Mouse (Mus musculus): ENCODE data around the gene Cldnd2.

Cldnd2 gene

DNA sequence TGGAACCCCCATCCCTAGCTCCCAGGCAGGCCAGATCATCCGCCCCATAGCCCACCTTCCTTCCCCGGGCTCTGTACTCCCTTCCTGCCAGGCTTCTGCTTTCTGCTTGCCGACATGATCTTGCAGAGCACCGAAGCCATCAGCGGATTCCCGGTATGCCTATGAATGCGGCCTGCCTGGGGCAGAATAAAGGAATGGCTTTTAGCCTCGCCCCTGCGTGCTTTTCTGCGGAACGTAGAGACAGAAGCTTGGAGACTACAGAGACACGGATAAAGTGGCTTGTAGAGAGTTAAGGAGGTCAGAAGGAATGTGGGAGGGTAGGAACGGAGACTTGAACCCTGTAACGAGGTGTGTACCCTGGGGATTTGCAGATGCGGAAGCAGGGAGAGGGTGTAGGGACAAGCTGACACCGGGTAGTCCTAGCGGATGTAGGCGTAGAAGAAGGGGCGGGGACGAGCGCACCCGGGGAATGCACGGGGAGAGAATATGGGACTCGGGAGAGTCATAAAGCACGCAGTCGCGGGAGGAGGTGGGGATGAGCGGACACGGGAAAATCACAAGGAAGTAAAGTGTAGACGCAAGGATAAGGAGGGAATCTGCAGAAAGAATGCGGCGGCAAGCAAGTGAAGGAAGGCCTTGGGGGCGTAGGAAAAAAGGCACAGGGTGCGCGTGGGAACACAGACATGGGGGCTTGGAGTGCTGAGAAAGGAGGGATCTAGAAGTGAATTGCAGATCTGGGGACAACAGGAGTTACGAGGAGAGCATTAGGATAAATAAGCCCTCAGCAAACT lies 2.7 kb downstream of the Cldnd2 start:
- in situ Hi-C loops (cut with MboI; ENCODE audit: unreplicated experiment in 2 of 2), result loop anchor here in 1 of 2 experiments (10.0 kb wide), 1 partner anchor 129 kb away; the partner anchor contains the start of gene Zfp715

DNA sequence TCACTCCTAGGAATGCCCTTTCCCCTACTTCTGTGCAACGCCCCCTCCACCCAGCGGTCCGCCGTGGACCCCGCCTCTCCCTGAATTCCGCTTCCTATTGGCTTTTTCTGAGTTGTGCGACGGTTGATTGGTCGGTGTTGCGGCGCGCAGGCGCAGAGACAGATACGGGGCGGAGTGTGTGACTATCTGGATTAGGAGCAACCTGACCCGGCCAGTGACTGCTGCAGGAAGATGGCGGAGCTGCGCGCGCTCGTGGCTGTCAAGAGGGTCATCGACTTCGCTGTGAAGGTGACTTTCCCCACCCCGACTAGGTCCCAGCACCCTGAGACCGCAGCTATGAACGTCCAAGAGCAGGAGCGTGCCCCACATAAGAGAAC lies 3.3 kb downstream of the Cldnd2 start, which contains the start of the genes Etfb and Gm45233:
Gene Etfb, plus strand, starts transcription at position 167 of the 377 bp plus-strand sequence.
Gene Gm45233, plus strand, starts transcription at position 212 of the 377 bp plus-strand sequence.
- in situ Hi-C loops (cut with MboI; ENCODE audit: unreplicated experiment in 2 of 2), result loop anchor here in 1 of 2 experiments (10.0 kb wide), 1 partner anchor 129 kb away; the partner anchor contains the start of gene Zfp715

DNA sequence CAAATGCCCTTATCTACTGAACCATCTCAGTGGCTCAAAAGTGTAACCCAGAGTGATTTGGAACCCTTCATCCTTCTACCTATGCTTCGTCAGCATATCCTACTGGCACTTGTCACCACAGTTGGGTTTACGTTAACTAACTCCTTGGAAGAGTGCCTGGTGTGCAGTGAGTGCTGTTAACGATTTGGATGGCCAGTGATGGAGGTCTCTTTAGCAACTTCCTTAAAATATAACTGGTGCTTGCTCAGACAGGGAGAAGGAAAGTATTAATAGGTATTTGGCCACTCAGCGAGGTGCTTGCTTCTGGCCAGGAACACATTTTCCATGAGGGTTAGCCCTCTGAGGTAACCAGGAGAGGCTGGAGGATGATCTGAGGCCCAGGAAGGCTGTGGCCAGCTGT lies 7.2 kb downstream of the Cldnd2 start:
- in situ Hi-C loops (cut with MboI; ENCODE audit: unreplicated experiment in 2 of 2), result loop anchor here in 1 of 2 experiments (10.0 kb wide), 1 partner anchor 133 kb away; the partner anchor contains the start of gene Zfp715

DNA sequence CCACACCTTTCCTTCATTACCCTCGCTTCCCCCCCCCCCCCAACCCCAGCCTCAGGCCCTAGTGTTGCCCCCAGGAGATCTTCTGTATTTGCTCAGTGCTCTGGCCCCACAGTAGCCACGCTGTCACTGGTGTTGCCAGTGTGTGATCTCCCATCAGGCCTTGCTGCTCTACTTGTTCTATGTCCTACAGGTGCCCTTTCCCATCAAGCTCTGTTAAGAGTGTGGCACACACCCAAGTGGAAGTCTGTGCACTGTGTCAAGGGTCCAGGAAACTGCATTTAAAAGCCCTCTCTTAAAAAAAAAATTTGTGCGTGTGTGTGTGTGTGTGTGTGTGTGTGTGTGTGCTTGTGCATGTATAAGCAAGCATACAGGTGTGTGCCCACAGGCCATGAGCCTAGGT lies 7.7 kb downstream of the Cldnd2 start:
- in situ Hi-C loops (cut with MboI; ENCODE audit: unreplicated experiment in 2 of 2), result loop anchor here in 1 of 2 experiments (10.0 kb wide), 1 partner anchor 133 kb away; the partner anchor contains the start of gene Zfp715

DNA sequence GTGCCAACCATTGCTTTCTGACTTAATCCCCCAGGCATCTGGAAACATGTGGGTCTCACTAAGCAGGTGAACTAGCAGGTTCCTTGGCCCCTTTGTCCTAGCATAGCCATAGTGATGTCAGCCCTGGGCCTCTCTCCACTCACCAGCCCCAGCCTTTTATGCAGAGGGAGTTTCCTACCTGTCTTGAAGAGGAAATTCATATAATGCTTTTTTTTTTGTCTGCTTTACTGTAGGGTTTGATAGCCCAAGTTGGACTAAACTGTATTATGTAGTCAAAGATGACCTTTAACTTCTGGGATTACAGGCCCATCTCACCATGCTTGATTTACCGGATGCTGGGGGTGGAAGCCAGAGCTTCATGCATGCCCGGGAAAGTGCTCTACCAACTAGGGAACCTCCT lies 9.2 kb downstream of the Cldnd2 start:
- in situ Hi-C loops (cut with MboI; ENCODE audit: unreplicated experiment in 2 of 2), result loop anchor here in 1 of 2 experiments (10.0 kb wide), 1 partner anchor 135 kb away; the partner anchor contains the start of gene Zfp715

DNA sequence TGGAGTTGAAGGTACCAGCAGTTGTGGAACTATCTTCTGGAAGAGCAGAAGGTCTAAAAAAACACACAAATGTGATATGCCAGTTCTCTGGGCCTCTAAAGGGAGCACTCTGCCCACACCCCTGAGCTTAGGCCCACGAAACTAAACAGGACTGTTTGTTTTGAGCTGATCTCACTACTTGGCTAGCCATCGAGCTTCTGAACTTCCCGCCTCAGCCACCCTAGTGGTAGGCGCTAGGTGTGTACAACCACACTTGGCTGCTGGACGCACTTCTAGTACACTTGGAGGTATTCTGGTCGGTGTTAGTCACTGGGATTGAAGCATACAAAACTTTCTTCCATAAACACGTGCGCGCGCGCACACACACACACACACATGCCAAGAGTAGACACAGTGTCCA lies 11.1 kb downstream of the Cldnd2 start:
- in situ Hi-C loops (cut with MboI; ENCODE audit: unreplicated experiment in 2 of 2), result no loop called here

DNA sequence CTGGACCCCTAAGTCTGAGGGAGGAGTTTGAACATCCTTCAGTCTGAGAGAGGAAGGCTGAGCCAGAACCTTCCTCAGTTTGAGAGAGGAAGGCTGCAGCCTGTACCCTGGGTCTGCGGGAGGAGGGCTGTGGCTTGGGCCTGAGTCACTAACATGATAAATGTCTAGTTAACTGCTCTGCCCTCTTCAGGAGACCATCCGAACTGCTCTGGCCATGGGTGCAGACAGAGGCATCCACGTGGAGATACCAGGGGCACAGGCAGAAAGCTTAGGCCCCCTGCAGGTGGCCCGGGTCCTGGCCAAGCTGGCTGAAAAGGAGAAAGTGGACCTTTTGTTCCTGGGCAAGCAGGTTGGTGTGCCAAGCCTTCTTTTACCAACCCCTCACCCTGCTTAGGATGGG lies 12.0 kb downstream of the Cldnd2 start:
- in situ Hi-C loops (cut with MboI; ENCODE audit: unreplicated experiment in 2 of 2), result no loop called here

DNA sequence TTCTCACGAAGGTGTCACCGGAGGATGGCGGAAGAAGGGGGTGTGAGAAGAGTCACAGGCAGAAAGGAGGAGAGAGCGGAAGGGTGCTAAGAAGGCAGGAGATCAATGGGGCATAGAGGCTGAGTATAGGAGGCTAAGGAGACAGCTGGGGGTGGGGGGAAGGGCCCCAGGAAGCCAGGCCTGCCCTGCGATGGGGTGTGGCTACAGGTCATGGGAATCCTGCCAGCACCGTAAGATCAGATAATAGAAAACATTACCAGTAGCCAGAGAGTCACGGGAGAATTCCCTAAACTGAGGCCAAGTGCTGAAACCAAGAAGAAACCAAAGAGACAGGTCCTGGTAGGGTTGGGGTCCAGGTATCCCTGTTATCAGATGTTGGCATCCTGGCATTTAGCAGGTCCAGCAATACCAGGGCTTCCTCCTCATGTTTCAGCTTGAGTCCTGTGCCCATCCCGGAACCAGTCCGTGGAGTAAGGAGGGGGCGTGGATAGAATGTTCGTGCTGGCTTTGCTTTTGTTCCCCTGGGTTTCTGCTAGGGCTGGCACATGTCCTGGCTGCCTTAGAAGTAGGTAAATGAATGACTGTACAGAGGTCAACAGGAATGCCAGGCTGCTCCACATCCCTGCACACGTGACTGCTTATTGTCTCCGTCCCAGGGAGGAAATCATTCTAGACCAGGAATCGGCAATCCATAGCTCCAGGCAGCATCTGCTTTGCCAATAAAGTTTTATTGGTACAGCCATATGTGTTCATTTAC lies 13.2 kb downstream of the Cldnd2 start:
- in situ Hi-C loops (cut with MboI; ENCODE audit: unreplicated experiment in 2 of 2), result no loop called here

DNA sequence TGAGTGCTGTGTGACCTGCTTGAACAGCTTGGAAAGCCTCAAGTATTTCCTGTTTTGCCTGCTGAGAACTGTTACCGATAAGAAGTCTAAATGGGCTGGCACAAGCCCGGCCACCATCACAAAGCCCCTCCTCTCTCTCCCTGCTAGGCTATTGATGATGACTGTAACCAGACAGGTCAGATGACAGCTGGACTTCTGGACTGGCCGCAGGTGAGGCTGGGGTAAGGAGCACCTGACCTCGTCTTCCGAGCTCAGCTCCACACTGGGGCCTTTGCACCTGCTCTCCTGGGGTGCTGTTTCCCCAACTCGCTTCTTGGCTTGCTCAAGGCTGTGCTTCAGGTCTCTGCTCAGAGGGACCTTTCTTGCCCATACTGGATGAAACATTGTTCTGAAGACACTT lies 13.8 kb downstream of the Cldnd2 start:
- in situ Hi-C loops (cut with MboI; ENCODE audit: unreplicated experiment in 2 of 2), result no loop called here

DNA sequence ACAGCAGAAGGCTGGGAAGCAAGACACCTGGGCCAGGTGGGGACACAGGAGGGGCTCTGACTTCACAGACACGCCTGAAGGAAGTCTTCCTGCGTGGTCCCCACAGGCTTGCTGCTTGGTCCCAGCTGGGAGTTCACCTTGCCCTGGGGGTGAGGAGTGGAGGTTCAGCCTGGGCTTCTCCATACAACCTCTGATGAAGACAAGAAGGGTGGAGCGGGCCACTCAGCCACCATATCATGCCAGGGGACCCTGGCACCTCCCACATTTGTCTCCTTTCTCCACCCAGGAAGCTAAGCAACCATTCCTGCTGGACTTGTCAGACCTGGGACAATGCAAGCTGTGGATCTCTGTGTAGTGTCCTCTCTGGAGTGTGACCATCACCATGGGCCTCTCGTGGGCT lies 22.3 kb downstream of the Cldnd2 start, which contains the start of gene Vsig10l:
Gene Vsig10l, plus strand, starts transcription at position 301 of the 400 bp plus-strand sequence.
- in situ Hi-C loops (cut with MboI; ENCODE audit: unreplicated experiment in 2 of 2), result loop anchor here (5.0 to 10.0 kb wide), 4 partner anchors 36 to 478 kb away; partner anchors contain the start of genes Siglecf (in 2 of the 2) and Lim2 (in 1 of the 2)

DNA sequence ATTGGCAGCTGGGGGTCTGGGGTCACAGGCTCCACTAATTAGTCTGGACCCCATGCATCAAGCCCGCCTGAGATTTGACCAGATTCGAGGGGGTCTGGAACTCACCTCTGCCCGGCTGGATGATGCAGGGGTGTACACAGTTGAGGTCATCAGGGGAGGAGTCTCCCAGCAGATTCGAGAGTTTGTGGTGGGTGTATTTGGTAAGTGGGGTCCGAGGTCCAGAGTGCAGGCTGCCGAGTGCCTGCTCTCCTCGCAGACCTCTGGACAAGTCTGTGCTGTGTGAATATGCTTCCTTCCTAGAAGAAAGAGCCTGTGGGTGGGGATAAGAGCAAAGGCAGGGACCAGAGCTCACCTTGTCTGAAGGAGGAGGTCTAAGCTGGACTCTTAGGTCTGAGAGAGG lies 23.4 kb downstream of the Cldnd2 start:
- in situ Hi-C loops (cut with MboI; ENCODE audit: unreplicated experiment in 2 of 2), result loop anchor here (5.0 to 10.0 kb wide), 4 partner anchors 37 to 479 kb away; partner anchors contain the start of genes Siglecf (in 2 of the 2) and Lim2 (in 1 of the 2)

DNA sequence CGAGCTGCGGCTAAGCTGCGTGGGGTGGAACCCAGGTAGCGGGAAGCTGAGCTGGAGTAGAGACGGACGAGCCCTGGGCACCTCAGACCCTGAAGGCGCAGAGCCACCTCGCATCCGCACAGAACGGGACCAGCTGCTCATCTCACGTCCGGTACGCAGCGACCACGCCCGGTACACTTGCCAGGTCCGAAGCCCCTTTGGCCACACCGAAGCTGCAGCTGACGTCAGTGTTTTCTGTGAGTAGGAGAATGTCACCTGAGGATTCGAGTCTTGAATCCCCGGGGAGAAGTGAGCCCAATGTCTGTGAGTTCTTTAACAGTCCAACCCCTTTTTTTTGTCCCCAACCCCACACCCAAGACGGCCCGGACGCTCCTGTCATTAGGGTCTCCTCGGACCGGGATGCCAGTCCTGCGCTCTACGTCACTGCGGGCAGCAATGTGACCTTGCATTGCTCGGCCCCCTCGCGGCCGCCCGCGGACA lies 24.3 kb downstream of the Cldnd2 start:
- in situ Hi-C loops (cut with MboI; ENCODE audit: unreplicated experiment in 2 of 2), result loop anchor here (5.0 to 10.0 kb wide), 5 partner anchors 38 to 480 kb away; partner anchors contain the start of genes Siglecf (in 2 of the 2) and Lim2 (in 1 of the 2)

DNA sequence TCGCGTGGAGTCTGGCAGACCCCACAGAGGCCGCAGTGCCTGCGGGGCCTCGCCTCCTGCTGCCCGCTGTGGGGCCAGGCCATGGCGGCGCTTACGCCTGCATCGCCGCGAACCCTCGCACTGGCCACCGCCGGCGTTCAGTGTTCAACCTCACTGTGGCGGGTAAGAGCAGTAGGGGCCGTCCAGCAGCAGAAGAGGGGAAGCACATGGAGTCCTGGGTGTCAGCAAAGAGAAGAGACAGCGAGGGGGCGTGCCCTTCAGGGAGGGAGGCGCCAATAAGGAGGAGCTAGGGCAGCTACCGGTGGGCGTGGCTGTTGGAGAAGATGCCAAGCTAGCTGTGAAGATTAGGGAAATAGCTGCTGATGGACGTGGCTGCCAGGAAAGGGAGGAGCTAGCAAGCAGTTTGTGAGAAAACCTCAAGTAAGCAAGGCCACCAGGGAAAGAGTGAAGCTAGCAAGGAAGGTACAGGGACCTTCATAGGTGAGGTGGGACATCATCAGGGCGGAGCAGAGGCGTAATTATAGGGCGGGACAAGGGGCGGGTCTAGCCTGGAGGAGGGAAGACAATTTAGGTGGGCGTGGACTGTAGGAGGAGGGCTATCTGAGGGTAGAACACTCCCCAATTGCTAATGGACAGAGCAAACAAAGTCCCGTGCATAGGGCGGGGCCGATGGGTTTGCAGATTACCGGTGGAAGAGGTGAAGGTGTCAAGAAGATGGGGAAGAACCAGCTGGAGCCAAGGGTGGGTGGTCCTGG lies 24.9 kb downstream of the Cldnd2 start:
- in situ Hi-C loops (cut with MboI; ENCODE audit: unreplicated experiment in 2 of 2), result loop anchor here (5.0 to 10.0 kb wide), 3 partner anchors 183 to 481 kb away; no protein-coding TSS in a partner anchor

DNA sequence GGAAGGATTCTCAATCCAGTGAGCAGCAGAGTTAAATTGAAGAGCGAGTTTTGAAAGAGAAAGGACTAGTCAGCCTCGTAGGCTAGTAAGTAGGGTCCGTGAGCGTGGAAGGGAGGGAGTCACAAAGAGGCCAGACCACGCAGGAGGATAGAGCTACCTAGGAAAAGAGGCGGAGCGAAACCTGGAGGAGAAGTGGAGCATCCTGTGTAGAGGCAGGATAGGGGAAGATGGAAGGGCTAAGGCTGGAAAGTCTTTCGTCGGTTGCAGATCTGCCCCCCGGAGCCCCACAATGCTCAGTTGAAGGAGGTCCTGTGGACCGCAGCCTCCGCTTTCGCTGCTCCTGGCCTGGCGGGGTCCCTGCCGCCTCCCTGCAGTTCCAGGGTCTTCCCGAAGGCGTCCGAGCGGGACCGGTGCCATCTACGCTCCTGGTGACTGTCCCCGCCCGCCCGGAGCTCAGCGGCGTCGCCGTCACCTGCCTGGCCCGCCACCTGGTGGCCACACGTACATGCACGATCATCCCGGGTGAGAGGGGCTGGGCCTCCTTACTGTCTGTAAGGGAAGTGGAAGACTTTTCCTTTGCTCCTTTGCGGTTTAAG lies 25.6 kb downstream of the Cldnd2 start:
- in situ Hi-C loops (cut with MboI; ENCODE audit: unreplicated experiment in 2 of 2), result loop anchor here (5.0 to 10.0 kb wide), 3 partner anchors 184 to 481 kb away; no protein-coding TSS in a partner anchor

DNA sequence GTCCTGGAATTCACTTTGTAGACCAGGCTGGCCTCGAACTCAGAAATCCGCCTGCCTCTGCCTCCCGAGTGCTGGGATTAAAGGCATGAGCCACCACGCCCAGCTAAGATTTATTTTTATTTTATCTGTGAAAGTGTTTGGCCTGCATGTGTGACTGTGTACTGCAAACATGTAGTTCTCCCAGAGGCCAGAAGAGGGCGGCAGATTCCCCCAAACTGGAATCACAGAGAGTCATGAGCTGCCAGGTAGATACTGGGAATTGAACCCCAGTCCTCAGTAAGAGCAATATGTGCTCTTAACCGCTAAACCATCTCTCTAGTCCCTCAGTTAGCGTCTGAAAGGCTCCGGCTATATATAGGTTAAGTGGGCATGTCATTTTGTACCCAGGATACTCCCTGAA lies 29.8 kb downstream of the Cldnd2 start:
- in situ Hi-C loops (cut with MboI; ENCODE audit: unreplicated experiment in 2 of 2), result loop anchor here in 1 of 2 experiments (5.0 kb wide), 1 partner anchor 417 kb away; no protein-coding TSS in a partner anchor

DNA sequence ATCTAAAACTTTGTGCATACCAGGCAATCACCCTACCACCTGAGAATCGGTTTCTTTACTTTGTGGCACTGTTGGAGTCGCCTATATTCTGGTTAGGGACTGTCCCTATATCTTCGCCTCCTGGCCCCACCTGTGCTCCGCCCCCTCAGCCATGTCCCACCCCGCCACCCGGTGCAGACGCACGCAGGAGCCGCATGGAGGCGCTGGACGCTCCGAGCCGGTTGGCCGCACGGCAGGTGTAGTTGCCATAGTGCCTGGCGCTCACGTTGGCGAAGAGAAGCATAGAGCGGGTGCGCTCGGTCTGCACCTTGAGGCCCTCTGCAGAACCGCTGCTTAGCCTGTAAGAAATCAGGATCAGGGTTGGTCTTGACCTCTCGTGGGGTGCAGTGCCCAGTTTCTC lies 35.1 kb downstream of the Cldnd2 start:
- in situ Hi-C loops (cut with MboI; ENCODE audit: unreplicated experiment in 2 of 2), result loop anchor here (5.0 kb wide), 2 partner anchors 182 to 197 kb away; partner anchors contain the start of gene Ctu1 (in 1 of the 2)

DNA sequence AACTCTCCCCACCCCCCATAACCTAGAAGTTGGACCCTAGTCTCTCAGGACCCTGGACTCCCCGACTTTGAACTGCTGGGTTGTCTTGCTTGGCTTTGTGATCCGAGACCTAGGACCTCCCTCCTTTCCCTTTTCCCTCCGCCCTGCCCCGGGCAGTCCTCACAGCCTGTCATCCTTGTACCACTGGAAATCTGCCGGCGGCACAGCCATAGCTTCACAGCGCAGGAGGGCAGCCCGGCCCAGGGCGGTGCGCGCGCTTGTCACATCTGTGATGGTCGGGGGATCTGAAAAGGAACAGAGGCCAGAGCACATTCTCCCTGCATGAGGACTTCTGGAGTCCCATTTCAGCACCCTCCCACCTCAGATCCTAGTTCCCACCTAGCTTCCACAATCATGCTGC lies 35.8 kb downstream of the Cldnd2 start:
- in situ Hi-C loops (cut with MboI; ENCODE audit: unreplicated experiment in 2 of 2), result loop anchor here (5.0 kb wide), 2 partner anchors 181 to 196 kb away; partner anchors contain the start of gene Ctu1 (in 1 of the 2)

DNA sequence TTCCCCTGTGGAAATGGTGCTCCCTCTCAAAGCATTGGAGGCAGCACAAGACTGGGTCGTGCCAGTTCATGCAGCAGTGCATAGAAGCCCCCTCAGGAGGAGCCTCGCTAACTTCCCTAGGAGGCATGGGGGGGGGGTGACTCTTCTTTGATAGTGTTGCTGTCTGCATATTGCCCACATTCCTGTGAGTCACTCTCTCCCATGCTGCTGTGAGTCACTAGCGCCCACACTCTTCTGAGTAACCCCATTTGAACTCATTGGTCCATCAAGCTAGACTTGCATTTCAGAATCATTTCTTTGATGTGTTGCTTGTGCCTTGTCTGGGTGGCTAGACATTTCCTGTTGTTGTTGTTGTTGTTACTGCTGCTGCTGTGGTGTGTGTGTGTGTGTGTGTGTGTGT lies 40.6 kb downstream of the Cldnd2 start:
- in situ Hi-C loops (cut with MboI; ENCODE audit: unreplicated experiment in 2 of 2), result no loop called here

DNA sequence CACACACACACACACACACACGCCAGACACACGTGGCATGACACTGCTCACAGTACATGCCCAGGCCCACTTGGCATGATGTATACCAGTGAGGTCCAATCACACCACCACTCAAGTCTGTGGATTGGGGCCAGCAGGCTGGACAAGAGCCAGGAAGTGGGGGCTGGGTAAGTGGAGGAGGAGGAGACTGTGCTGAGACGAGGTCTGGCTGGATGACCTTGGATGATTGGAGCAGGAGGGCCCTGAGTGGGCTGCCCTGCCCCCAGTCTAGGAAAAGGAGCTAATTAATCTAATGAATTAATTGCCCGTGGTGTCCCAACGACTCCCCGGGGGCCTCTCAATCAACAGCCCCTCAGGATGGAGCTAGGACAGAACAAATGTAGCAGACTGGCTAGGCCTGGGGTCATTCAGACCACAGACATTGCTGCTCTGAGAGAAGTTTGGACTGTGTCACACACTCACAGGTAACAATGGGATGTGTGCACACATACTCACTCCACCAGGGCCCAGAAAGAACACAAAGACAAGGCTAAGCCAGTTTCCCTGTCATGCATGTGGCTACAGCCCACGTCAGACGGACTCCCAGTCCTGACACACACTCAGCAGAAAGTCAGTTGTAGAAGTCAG lies 41.6 kb downstream of the Cldnd2 start:
- in situ Hi-C loops (cut with MboI; ENCODE audit: unreplicated experiment in 2 of 2), result no loop called here

Data from v-Abl transformed pro-B cells (cell line).